ENCODE assay signal across 30 mouse cellular contexts in the genomic region with DNA sequence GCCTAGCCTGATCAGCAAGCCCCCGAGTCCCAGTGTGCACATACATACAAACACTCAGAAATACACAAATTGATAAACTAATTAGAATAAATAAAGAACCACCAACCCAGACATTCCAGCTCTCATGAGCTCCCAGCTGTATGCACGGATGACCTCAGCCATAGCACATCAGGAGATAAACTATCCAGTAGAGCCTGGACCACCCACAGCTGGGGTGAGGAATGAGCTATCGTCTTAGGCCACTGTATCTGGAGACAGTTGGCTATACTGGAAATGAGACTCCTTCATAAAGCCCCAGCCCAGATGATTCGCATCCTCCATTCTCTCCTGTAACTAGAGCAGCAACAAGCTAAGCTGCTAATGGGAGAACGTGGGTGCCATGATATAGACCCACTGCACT. TPM values are rescaled to one million over a fixed set of nuclear protein-coding genes. Genes with fewer than 3 reads are reported as not detected.
"Had no signal": no experiment of that assay in that cellular context is flagged by ENCODE, and none has a peak within 500 bp of the region (broad histone marks: within the 10 kb centered on the region; RNA-seq: fewer than 3 reads in every experiment).

No protein-coding gene starts in this region.

- H3K27ac ChIP-seq: gastrocnemius, adult 2 months; heart, embryonic 10.5 days; hindbrain, embryonic 10.5 days; hindbrain, embryonic 12.5 days; hindbrain, embryonic 14.5 days; layer of hippocampus, adult 2 months; left cerebral cortex, adult 2 months; limb, embryonic 10.5 days; limb, embryonic 12.5 days had no signal

- H3K4me1 ChIP-seq: heart, embryonic 10.5 days; heart, embryonic 12.5 days; hindbrain, embryonic 12.5 days had no signal

- H3K9ac ChIP-seq: heart, embryonic 12.5 days; hindbrain, embryonic 12.5 days; hindbrain, embryonic 14.5 days; limb, embryonic 12.5 days had no signal

- H3K9me3 ChIP-seq: heart, embryonic 10.5 days; heart, embryonic 12.5 days; hindbrain, embryonic 10.5 days; hindbrain, embryonic 12.5 days; limb, embryonic 10.5 days; limb, embryonic 12.5 days had no signal

- DNase-seq: gastrocnemius, adult 2 months; gastrocnemius, postnatal 10 days; gastrocnemius, postnatal 25 days; heart, adult 18-20 months; heart, postnatal 10 days; heart, postnatal 4 days; kidney, adult 18-20 months; kidney, adult 8-10 months; kidney, postnatal 10 days; kidney, postnatal 25 days; kidney, postnatal 4 days; liver had no signal

- H3K4me2 ChIP-seq: heart, embryonic 12.5 days; hindbrain, embryonic 12.5 days; hindbrain, embryonic 14.5 days; limb, embryonic 12.5 days; liver, embryonic 11.5 days had no signal

- H3K4me3 ChIP-seq: gastrocnemius, adult 2 months; heart, embryonic 10.5 days; heart, embryonic 12.5 days; hindbrain, embryonic 10.5 days; hindbrain, embryonic 12.5 days; layer of hippocampus, adult 2 months; left cerebral cortex, adult 2 months; limb, embryonic 10.5 days; limb, embryonic 12.5 days had no signal

- H3K36me3 ChIP-seq: heart, embryonic 10.5 days; heart, embryonic 12.5 days; hindbrain, embryonic 10.5 days; hindbrain, embryonic 12.5 days; limb, embryonic 10.5 days; limb, embryonic 12.5 days had no signal

- ATAC-seq: hindbrain, embryonic 16.5 days; inflammation-experienced regulatory T-cells, adult 6 months had no signal

- H3K27me3 ChIP-seq: hindbrain, embryonic 12.5 days; limb, embryonic 12.5 days had no signal

RNA-seq across cellular contexts. Expression of a gene that starts 10.9 kb away (rescaled TPM):
- polyA plus RNA-seq: inflammation-experienced regulatory T-cells, adult 6 months had no signal

RNA-seq across cellular contexts. Expression of a gene that starts 19.7 kb away (rescaled TPM):
- polyA plus RNA-seq: frontal cortex, adult 2 months; heart, embryonic 10.5 days; heart, embryonic 12.5 days; heart, embryonic 14.5 days; heart, embryonic 16.5 days; hindbrain, embryonic 10.5 days; hindbrain, embryonic 12.5 days; hindbrain, embryonic 14.5 days; hindbrain, embryonic 16.5 days; inflammation-experienced regulatory T-cells, adult 6 months; kidney, embryonic 14.5 days; kidney, embryonic 16.5 days; limb, embryonic 10.5 days; limb, embryonic 12.5 days; limb, embryonic 14.5 days; liver, embryonic 11.5 days had no signal

RNA-seq across cellular contexts. Expression of a gene that starts 36.5 kb away (rescaled TPM):
- polyA plus RNA-seq: frontal cortex, adult 2 months; heart, embryonic 10.5 days; heart, embryonic 12.5 days; heart, embryonic 14.5 days; heart, embryonic 16.5 days; hindbrain, embryonic 10.5 days; hindbrain, embryonic 12.5 days; hindbrain, embryonic 14.5 days; hindbrain, embryonic 16.5 days; inflammation-experienced regulatory T-cells, adult 6 months; limb, embryonic 10.5 days; limb, embryonic 12.5 days; limb, embryonic 14.5 days; liver, embryonic 11.5 days had no signal
